Mouse (Mus musculus): Measurements from ENCODE around the gene Mzf1.
A peak's percentile ranks its signal among the peaks of the same experiment; 100 is the strongest.
"Not testable (repeated sequence)": the region's sequence is repeated elsewhere in the genome, so short reads cannot be mapped to it uniquely, and the experiment has no call there.

Gene Mzf1

DNA sequence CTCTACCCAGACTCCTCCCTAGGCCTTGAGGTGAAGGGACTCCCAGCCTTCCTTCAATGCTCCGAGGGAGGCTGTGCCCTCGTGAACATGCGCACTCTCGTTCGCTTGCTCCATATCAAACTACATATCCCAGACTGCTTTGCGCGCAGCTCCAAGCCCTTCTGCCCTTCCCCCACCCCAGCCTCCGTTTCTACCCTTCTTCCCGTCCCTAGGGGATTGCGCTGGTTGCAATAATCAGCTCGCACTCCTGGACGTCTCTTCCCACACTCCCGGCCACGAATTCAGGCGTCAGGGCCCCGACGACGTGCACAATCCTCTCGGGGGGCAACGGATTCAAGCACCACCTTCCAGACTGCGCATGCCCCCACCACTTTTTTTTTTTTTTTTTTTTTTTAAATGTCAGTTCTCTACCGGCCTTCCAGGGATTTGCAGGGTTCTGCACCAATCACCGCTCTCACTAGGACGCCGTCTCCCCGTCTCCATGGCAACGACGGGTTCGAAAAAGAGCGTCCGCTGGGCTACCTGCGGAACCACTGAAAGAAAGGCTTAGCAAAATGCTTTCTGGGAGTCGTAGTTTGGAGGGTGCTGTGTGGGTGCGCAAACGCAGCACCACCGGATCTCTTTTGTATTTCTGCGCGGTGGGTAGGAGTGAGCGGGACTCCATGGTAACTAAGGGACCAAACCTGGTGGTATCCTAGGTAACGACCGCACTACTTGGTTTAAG is at the start of gene Mzf1:
Gene Mzf1, minus strand, starts transcription at position 478 of the 724 bp plus-strand sequence.
- peak; percentile 95 for DNase-seq (ENCODE audit: inconsistent ontology term)

- DNase-seq (ENCODE audit: inconsistent ontology term), result no peak
Measured at GRCm38 (mm10) chr7:13095073-13095472, 40.5 kb upstream of the Mzf1 start, which contains the start of gene Vmn1r85. Vmn1r85 (minus strand) TSS chr7:13095173.

GRCm38 (mm10) chr7:13072293-13072692 is 17.7 kb upstream of the Mzf1 start:
- DNase-seq (ENCODE audit: inconsistent ontology term), result no peak

- DNase-seq (ENCODE audit: inconsistent ontology term), result not testable (repeated sequence)
Measured at GRCm38 (mm10) chr7:13063399-13063798, 8.8 kb upstream of the Mzf1 start.

DNA sequence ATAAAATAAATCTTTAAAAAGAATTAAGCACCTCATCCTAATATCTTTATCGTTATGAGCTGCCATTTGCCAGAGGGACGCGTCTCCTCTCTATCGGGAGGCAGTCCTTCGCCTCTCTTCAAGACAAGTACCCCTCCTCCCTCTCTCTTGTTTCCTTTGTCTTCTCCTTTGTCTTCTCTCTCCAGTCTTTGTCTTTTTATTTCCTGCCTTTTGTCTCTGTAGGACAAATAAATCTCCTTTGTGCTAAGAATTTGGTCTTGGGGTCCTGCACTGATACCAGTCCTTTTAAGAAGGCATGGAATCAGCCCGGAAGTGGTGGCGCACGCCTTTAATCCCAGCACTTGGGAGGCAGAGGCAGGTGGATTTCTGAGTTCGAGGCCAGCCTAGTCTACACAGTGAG is 5.0 kb upstream of the Mzf1 start:
- no peak for DNase-seq (ENCODE audit: inconsistent ontology term)

DNA sequence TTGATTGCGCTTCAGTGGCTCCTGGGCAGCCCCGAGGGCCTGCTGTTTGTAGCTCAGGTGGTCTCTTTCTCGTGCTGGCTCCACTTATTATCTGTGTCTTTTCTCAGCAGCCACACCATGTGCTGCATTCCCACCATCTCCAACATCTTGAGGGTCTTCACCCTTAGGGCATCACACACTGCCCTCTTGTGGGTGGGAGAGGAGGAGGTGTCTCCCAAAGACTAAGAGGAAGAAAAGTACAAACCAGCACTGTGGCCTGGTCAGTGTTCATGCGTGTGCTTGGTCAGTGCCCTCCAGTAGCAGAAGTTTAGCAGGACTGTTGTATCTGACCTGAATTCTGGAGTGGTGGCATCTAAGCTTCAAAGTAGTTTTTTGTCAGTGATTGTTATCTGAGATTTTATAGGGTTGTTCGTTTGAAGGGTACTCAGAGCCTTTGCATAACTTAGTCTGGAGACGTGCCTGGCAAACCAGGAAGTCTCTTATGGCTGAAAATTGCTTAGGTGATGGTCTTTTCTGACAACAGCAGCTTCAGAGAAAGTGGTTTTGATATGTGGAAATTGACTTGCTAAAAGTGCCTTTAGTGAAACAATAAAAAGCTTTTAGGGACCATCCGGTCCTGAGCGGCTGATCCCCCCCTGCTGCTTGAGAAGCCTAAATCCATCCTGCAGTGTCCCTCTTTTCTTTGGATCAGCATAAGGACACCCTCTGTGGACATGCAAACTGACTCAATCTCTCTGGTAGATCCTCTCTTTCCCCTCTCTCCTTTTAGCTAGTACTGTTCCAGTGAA is 2.5 kb upstream of the Mzf1 start:
- DNase-seq (ENCODE audit: inconsistent ontology term), result no peak

DNA sequence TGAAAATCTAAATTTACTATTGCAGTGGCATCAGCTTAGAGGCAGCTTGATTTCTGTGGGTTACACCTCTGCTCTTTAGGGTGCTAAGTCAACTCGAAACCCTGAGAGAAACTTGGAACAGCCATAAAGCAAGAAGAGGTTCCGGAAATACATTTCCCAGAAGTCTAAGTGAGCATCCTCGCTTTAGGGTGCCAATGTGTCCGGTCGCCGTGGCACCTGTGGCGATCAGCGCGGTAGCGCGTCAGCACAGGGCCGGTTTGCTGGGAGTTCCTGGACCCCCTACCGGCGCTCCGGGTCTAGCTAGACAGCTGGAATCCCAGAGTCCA is 640 bp downstream of the Mzf1 start:
- no peak for DNase-seq (ENCODE audit: inconsistent ontology term)

GRCm38 (mm10) chr7:13053501-13053900 is 1.1 kb downstream of the Mzf1 start:
- DNase-seq (ENCODE audit: inconsistent ontology term), result no peak

DNA sequence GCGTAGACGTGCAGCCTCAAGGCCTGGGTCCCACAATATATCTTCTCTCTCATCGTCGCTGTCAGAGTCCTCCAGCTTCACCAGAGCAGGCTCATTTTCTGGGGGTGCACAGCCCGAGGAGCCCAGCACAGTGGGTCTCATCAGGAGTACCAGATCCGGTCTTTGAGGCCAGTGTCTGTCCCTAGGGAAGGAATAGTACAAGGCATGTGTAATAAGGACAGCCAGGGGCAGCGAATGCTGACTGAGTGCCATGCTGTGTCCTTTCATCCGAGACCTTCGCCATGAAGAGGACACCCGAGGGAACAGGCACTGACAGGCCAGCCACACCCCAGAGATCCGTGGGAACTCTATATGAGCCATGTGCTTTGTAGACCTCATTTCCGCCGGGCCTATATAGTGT is 1.6 kb downstream of the Mzf1 start:
- DNase-seq (ENCODE audit: inconsistent ontology term), result no peak

- peak; percentile 65 for DNase-seq (ENCODE audit: inconsistent ontology term)
Measured at GRCm38 (mm10) chr7:13046084-13046483, 8.5 kb downstream of the Mzf1 start.

GRCm38 (mm10) chr7:13044254-13044625 is 10.3 kb downstream of the Mzf1 start:
- DNase-seq (ENCODE audit: inconsistent ontology term), result no peak

- peak; percentile 31 for DNase-seq (ENCODE audit: inconsistent ontology term)
Measured at GRCm38 (mm10) chr7:13043445-13044253, 10.9 kb downstream of the Mzf1 start.

GRCm38 (mm10) chr7:13043120-13043444 is 11.5 kb downstream of the Mzf1 start:
- no peak for DNase-seq (ENCODE audit: inconsistent ontology term)

DNA sequence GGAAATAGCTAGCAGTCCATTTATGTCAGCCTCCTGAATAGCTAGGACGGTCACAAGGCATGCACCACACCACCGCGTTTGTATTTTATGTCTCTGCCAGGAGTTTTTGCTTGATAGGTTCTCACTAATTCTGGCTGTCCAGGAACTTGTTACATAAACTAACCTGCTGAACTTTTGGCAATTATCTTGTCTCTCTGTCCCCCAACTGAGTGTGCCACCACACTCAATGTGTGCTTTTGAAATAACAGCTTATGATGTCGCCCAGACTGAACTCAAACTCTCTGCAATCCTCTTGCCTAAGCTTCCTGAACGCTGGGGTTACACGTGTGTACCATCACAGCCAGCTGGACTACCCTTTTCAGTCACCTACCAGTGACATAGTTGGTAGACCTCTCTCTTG is 12.1 kb downstream of the Mzf1 start:
- no peak for DNase-seq (ENCODE audit: inconsistent ontology term)

GRCm38 (mm10) chr7:13041256-13041655 is 13.3 kb downstream of the Mzf1 start:
- peak; percentile 24 for DNase-seq (ENCODE audit: inconsistent ontology term)

- DNase-seq (ENCODE audit: inconsistent ontology term), result no peak
Measured at GRCm38 (mm10) chr7:13039181-13039580, 15.4 kb downstream of the Mzf1 start.

- no peak for DNase-seq (ENCODE audit: inconsistent ontology term)
Measured at GRCm38 (mm10) chr7:13038621-13039169, 15.9 kb downstream of the Mzf1 start.

GRCm38 (mm10) chr7:13037901-13038555 is 16.5 kb downstream of the Mzf1 start, which contains the start of gene Ube2m:
Ube2m (minus strand) TSS chr7:13038275.
- DNase-seq (ENCODE audit: inconsistent ontology term), result peak; percentile 98

GRCm38 (mm10) chr7:13037366-13037765 is 17.2 kb downstream of the Mzf1 start:
- peak; percentile 72 for DNase-seq (ENCODE audit: inconsistent ontology term)

- no peak for DNase-seq (ENCODE audit: inconsistent ontology term)
Measured at GRCm38 (mm10) chr7:13036806-13037205, 17.8 kb downstream of the Mzf1 start.

- no peak for DNase-seq (ENCODE audit: inconsistent ontology term)
Measured at GRCm38 (mm10) chr7:13035211-13035855, 19.2 kb downstream of the Mzf1 start.
